Mouse (Mus musculus) embryonic facial prominence, embryonic 11.5 days (tissue): ENCODE results near the gene Wipf3. TPM values are rescaled to one million over a fixed set of nuclear protein-coding genes. Genes with fewer than 3 reads are reported as not detected.

Source experiments
- ATAC-seq: fragments of 200-750 bp; cut with Nextera tagmentation; replicated peaks from 2 replicates; pipeline ENCODE4 v1.8.0; 2017; ENCODE audit warnings: low read depth; ENCODE audit not compliant: insufficient number of reproducible peaks, low FRiP score, low TSS enrichment
- DNase-seq: peaks from one replicate; pipeline ENCODE4 v3.0.0-alpha.2; 2015; ENCODE audit warnings: low spot score
- H3K27ac ChIP-seq: fragments of 300-500 bp; sonication (generic); replicated peaks from 2 replicates; pipeline ENCODE4 v1.5.1; 2014; ENCODE audit warnings: mild to moderate bottlenecking, low read depth, low read length, control low read depth
- H3K27me3 ChIP-seq: fragments of 300-500 bp; sonication (generic); 2 replicates; pipeline ENCODE4 v1.6.1; 2014; ENCODE audit warnings: mild to moderate bottlenecking, low read length, moderate library complexity, mixed read lengths; ENCODE audit not compliant: control insufficient read depth, insufficient read depth
- H3K36me3 ChIP-seq: fragments of 300-500 bp; sonication (generic); replicated peaks from 2 replicates; pipeline ENCODE4 v1.6.1; 2014; ENCODE audit warnings: low read depth, mild to moderate bottlenecking, low read length, moderate library complexity, mixed read lengths; ENCODE audit not compliant: control insufficient read depth, insufficient read depth
- H3K4me1 ChIP-seq: fragments of 300-500 bp; sonication (generic); 2 replicates; pipeline ENCODE4 v1.6.1; 2014; ENCODE audit warnings: low read length, mixed read lengths; ENCODE audit not compliant: control insufficient read depth, insufficient read depth
- H3K4me2 ChIP-seq: fragments of 300-500 bp; sonication (generic); 2 replicates; pipeline ENCODE4 v1.6.1; 2014; ENCODE audit warnings: low read depth, mild to moderate bottlenecking, control low read depth, low read length, moderate library complexity
- H3K4me3 ChIP-seq: fragments of 300-500 bp; sonication (generic); 2 replicates; pipeline ENCODE4 v1.5.1; 2014; ENCODE audit warnings: low read depth, low read length, control low read depth
- H3K9ac ChIP-seq: fragments of 300-500 bp; sonication (generic); replicated peaks from 2 replicates; pipeline ENCODE4 v1.6.1; 2014; ENCODE audit warnings: mild to moderate bottlenecking, control low read depth, low read length
- H3K9me3 ChIP-seq: fragments of 300-500 bp; sonication (generic); replicated peaks from 2 replicates; pipeline ENCODE4 v1.6.1; 2016; ENCODE audit warnings: mild to moderate bottlenecking, low read length, inconsistent platforms, mixed read lengths; ENCODE audit not compliant: control insufficient read depth
- WGBS: fragments of 180-500 bp; shearing (Covaris S2); extraction: QIAGEN DNeasy Blood & Tissue Kit; methylation state at CpG from one replicate; pipeline ENCODE4 v1.1.7; 2014; 5-methylcytosine and 5-hydroxymethylcytosine counted together
- polyA plus RNA-seq: library from polyadenylated mRNA; unstranded; fragments of >200 nt; fragmentation: Nextera tagmentation; extraction: Ambion mirVana; gene quantifications from 2 replicates; pipeline ENCODE4 v1.2.1, GENCODE M21; 2014

Wipf3 gene
- polyA plus RNA-seq, 1 experiment from 2014 or later, result 0.90 TPM

- no peak for DNase-seq
- Histone ChIP-seq H3K36me3 (no peaks in the 10 kb centered on the region), H3K4me3 (no peak overlapping the region), H3K27ac (no peak overlapping the region), H3K4me1 (peaks cover 3% of the 10 kb centered on the region; the same call in 1 of the 2 replicates), H3K27me3 (no peaks in the 10 kb centered on the region), H3K9me3 (no peaks in the 10 kb centered on the region), H3K4me2 (no peak overlapping the region), H3K9ac (no peak overlapping the region)
- 87% methylated on average over 11 of the region's 11 CpGs for WGBS
- no peak for ATAC-seq
Measured at GRCm38 (mm10) chr6:54506318-54506717, 76.9 kb downstream of the Wipf3 start.

- H3K9ac ChIP-seq, result no peak overlapping the region
- H3K27me3 ChIP-seq, result no peaks in the 10 kb centered on the region
- no peak overlapping the region for H3K4me3 ChIP-seq
- 48% methylated on average over 8 of the region's 8 CpGs for WGBS
- no peak overlapping the region for H3K27ac ChIP-seq
- ATAC-seq (no peak), DNase-seq (peak; percentile 74)
- H3K36me3 ChIP-seq, result no peaks in the 10 kb centered on the region
- no peaks in the 10 kb centered on the region for H3K9me3 ChIP-seq
- no peak overlapping the region for H3K4me2 ChIP-seq
- peaks cover 3% of the 10 kb centered on the region; the same call in 1 of the 2 replicates for H3K4me1 ChIP-seq
Measured at GRCm38 (mm10) chr6:54507002-54507401, 77.6 kb downstream of the Wipf3 start.

GRCm38 (mm10) chr6:54507808-54508207 lies 78.4 kb downstream of the Wipf3 start:
- Histone ChIP-seq H3K36me3 (no peaks in the 10 kb centered on the region), H3K27me3 (no peaks in the 10 kb centered on the region), H3K9me3 (no peaks in the 10 kb centered on the region), H3K4me1 (peaks cover 3% of the 10 kb centered on the region; the same call in 1 of the 2 replicates), H3K27ac (no peak overlapping the region), H3K9ac (no peak overlapping the region), H3K4me2 (no peak overlapping the region), H3K4me3 (no peak overlapping the region)
- ATAC-seq (no peak), DNase-seq (no peak)
- 58% methylated on average over 5 of the region's 5 CpGs for WGBS

- ATAC-seq (peak; percentile 39), DNase-seq (no peak)
- H3K4me2 ChIP-seq, result no peak overlapping the region
- peak overlapping the region; percentile 21 for H3K27ac ChIP-seq
- H3K4me3 ChIP-seq, result no peak overlapping the region
- H3K4me1 ChIP-seq, result peaks cover 3% of the 10 kb centered on the region; the same call in 1 of the 2 replicates
- WGBS, result 44% methylated on average over 6 of the region's 6 CpGs
- no peaks in the 10 kb centered on the region for H3K27me3 ChIP-seq
- H3K36me3 ChIP-seq, result no peaks in the 10 kb centered on the region
- no peak overlapping the region for H3K9ac ChIP-seq
- H3K9me3 ChIP-seq, result no peaks in the 10 kb centered on the region
Measured at GRCm38 (mm10) chr6:54508256-54508793, 78.9 kb downstream of the Wipf3 start.

GRCm38 (mm10) chr6:54509264-54509663 lies 79.9 kb downstream of the Wipf3 start:
- no peak for ATAC-seq
- Histone ChIP-seq H3K4me1 (peaks cover 3% of the 10 kb centered on the region; the same call in 1 of the 2 replicates), H3K9me3 (no peaks in the 10 kb centered on the region), H3K27ac (no peak overlapping the region), H3K4me3 (no peak overlapping the region), H3K9ac (no peak overlapping the region), H3K27me3 (no peaks in the 10 kb centered on the region), H3K4me2 (no peak overlapping the region), H3K36me3 (no peaks in the 10 kb centered on the region)
- 85% methylated on average over 13 of the region's 13 CpGs for WGBS
- no peak for DNase-seq

- ATAC-seq (no peak), DNase-seq (no peak)
- Histone ChIP-seq H3K27ac (no peak overlapping the region), H3K4me2 (no peak overlapping the region), H3K9ac (no peak overlapping the region), H3K9me3 (no peaks in the 10 kb centered on the region), H3K27me3 (no peaks in the 10 kb centered on the region), H3K4me3 (no peak overlapping the region), H3K4me1 (peaks cover 3% of the 10 kb centered on the region; the same call in 1 of the 2 replicates), H3K36me3 (no peaks in the 10 kb centered on the region)
- WGBS, result 68% methylated on average over 2 of the region's 2 CpGs
Measured at GRCm38 (mm10) chr6:54512256-54512655, 82.9 kb downstream of the Wipf3 start.

- ATAC-seq (0 out of 2 replicates have a peak, but pooled peaks have one; percentile 69), DNase-seq (no peak)
- Histone ChIP-seq H3K9me3 (no peaks in the 10 kb centered on the region), H3K27me3 (no peaks in the 10 kb centered on the region), H3K4me1 (no peaks in the 10 kb centered on the region), H3K4me2 (no peak overlapping the region), H3K27ac (no peak overlapping the region), H3K4me3 (no peak overlapping the region), H3K36me3 (no peaks in the 10 kb centered on the region), H3K9ac (no peak overlapping the region)
- 78% methylated on average over 2 of the region's 2 CpGs for WGBS
Measured at GRCm38 (mm10) chr6:54516512-54517134, 87.2 kb downstream of the Wipf3 start.

GRCm38 (mm10) chr6:54518758-54519157 lies 89.4 kb downstream of the Wipf3 start:
- H3K4me1 ChIP-seq, result no peaks in the 10 kb centered on the region
- no peak overlapping the region for H3K27ac ChIP-seq
- WGBS, result 73% methylated on average over 5 of the region's 5 CpGs
- no peaks in the 10 kb centered on the region for H3K9me3 ChIP-seq
- H3K4me3 ChIP-seq, result no peak overlapping the region
- H3K27me3 ChIP-seq, result no peaks in the 10 kb centered on the region
- no peaks in the 10 kb centered on the region for H3K36me3 ChIP-seq
- ATAC-seq (no peak), DNase-seq (no peak)
- H3K4me2 ChIP-seq, result no peak overlapping the region
- H3K9ac ChIP-seq, result no peak overlapping the region
